11 mouse cellular contexts compared by ENCODE assay signal in genomic region chr10:81641566-81641965, GRCm38 (mm10). TPM values are rescaled to one million over a fixed set of nuclear protein-coding genes. Genes with fewer than 3 reads are reported as not detected.
DNase-seq lines count a peak whose midpoint lies in the region; ATAC-seq lines count a peak whose summit lies in the region.
"Had no signal": no experiment of that assay in that cellular context is flagged by ENCODE, and none has a peak within 500 bp of the region (broad histone marks: within the 10 kb centered on the region; RNA-seq: fewer than 3 reads in every experiment).

No protein-coding gene starts in this region.

- H3K9ac ChIP-seq in forebrain, embryonic 11.5 days (ENCODE audit: low read length): no peak overlapping the region
- H3K9ac ChIP-seq in hindbrain, embryonic 15.5 days: no peak overlapping the region
- H3K9ac ChIP-seq in neural tube, embryonic 14.5 days (replicated peaks; ENCODE audit: low read depth, low read length): peak overlapping the region; percentile 18; the same call in 1 of the 2 replicates
- H3K9ac ChIP-seq: lung, embryonic 14.5 days had no signal

- H3K27ac ChIP-seq in forebrain, embryonic 11.5 days (ENCODE audit: low read depth, low read length): no peak overlapping the region
- no peak overlapping the region for H3K27ac ChIP-seq in forebrain, embryonic 10.5 days
- no peak overlapping the region for H3K27ac ChIP-seq in hindbrain, embryonic 15.5 days (replicated peaks)
- no peak overlapping the region for H3K27ac ChIP-seq in hindbrain, embryonic 10.5 days
- H3K27ac ChIP-seq in neural tube, embryonic 14.5 days (ENCODE audit: low read depth, low read length): no peak overlapping the region

- H3K4me3 ChIP-seq in forebrain, embryonic 11.5 days (ENCODE audit: low read depth, low read length): no peak overlapping the region
- no peak overlapping the region for H3K4me3 ChIP-seq in forebrain, embryonic 10.5 days
- no peak overlapping the region for H3K4me3 ChIP-seq in hindbrain, embryonic 15.5 days
- H3K4me3 ChIP-seq in hindbrain, embryonic 10.5 days: no peak overlapping the region; the same call in 1 of the 2 replicates
- H3K4me3 ChIP-seq in neural tube, embryonic 14.5 days (ENCODE audit: low read depth, low read length): no peak overlapping the region

- no peaks in the 10 kb centered on the region for H3K9me3 ChIP-seq in forebrain, embryonic 11.5 days (ENCODE audit: control insufficient read depth, low read length)
- H3K9me3 ChIP-seq in forebrain, embryonic 10.5 days: no peaks in the 10 kb centered on the region
- no peaks in the 10 kb centered on the region for H3K9me3 ChIP-seq in hindbrain, embryonic 15.5 days
- no peaks in the 10 kb centered on the region for H3K9me3 ChIP-seq in hindbrain, embryonic 10.5 days
- no peaks in the 10 kb centered on the region for H3K9me3 ChIP-seq in neural tube, embryonic 14.5 days (ENCODE audit: control insufficient read depth, low read length)

- peaks cover 8% of the 10 kb centered on the region for H3K4me1 ChIP-seq in forebrain, embryonic 11.5 days (replicated peaks; ENCODE audit: control insufficient read depth, insufficient read depth, low read length)
- peaks cover 38% of the 10 kb centered on the region for H3K4me1 ChIP-seq in forebrain, embryonic 10.5 days
- H3K4me1 ChIP-seq in hindbrain, embryonic 15.5 days (replicated peaks): peaks cover 30% of the 10 kb centered on the region
- H3K4me1 ChIP-seq in hindbrain, embryonic 10.5 days (replicated peaks): peaks cover 31% of the 10 kb centered on the region
- H3K4me1 ChIP-seq in neural tube, embryonic 14.5 days (ENCODE audit: control insufficient read depth, insufficient read depth, low read length): peaks cover 19% of the 10 kb centered on the region

- no peak overlapping the region for H3K4me2 ChIP-seq in forebrain, embryonic 11.5 days (ENCODE audit: low read depth, low read length, severe bottlenecking)
- H3K4me2 ChIP-seq in hindbrain, embryonic 15.5 days: peak overlapping the region; percentile 91
- H3K4me2 ChIP-seq in neural tube, embryonic 14.5 days (ENCODE audit: low read depth, low read length): peak overlapping the region; percentile 74; the same call in 1 of the 2 replicates

- no peaks in the 10 kb centered on the region for H3K27me3 ChIP-seq in forebrain, embryonic 11.5 days (ENCODE audit: control insufficient read depth, insufficient read depth, low read length)
- H3K27me3 ChIP-seq in forebrain, embryonic 10.5 days (ENCODE audit: poor library complexity, severe bottlenecking): 0 out of 2 replicates have a peak, but pooled peaks cover 10% of the 10 kb centered on the region
- H3K27me3 ChIP-seq in hindbrain, embryonic 15.5 days: 0 out of 2 replicates have a peak, but pooled peaks cover 3% of the 10 kb centered on the region
- H3K27me3 ChIP-seq in hindbrain, embryonic 10.5 days (ENCODE audit: insufficient read depth, poor library complexity, severe bottlenecking): peaks cover 10% of the 10 kb centered on the region; the same call in 1 of the 2 replicates
- H3K27me3 ChIP-seq in neural tube, embryonic 14.5 days (ENCODE audit: control insufficient read depth, insufficient read depth, low read length): no peaks in the 10 kb centered on the region

- no peaks in the 10 kb centered on the region for H3K36me3 ChIP-seq in forebrain, embryonic 11.5 days (ENCODE audit: control insufficient read depth, insufficient read depth, low read length)
- no peaks in the 10 kb centered on the region for H3K36me3 ChIP-seq in forebrain, embryonic 10.5 days (replicated peaks)
- H3K36me3 ChIP-seq in hindbrain, embryonic 15.5 days: no peaks in the 10 kb centered on the region
- no peaks in the 10 kb centered on the region for H3K36me3 ChIP-seq in hindbrain, embryonic 10.5 days
- H3K36me3 ChIP-seq in neural tube, embryonic 14.5 days (ENCODE audit: control insufficient read depth, insufficient read depth, low read length): no peaks in the 10 kb centered on the region

- WGBS in forebrain, embryonic 11.5 days: 90% methylated on average over 2 of the region's 2 CpGs
- WGBS in forebrain, embryonic 10.5 days: 93% methylated on average over 2 of the region's 2 CpGs
- 94% methylated on average over 2 of the region's 2 CpGs for WGBS in hindbrain, embryonic 15.5 days
- 91% methylated on average over 2 of the region's 2 CpGs for WGBS in hindbrain, embryonic 10.5 days
- 95% methylated on average over 2 of the region's 2 CpGs for WGBS in neural tube, embryonic 14.5 days

- DNase-seq in forebrain, embryonic 11.5 days (ENCODE audit: low spot score): peak; percentile 40
- no peak for DNase-seq in forebrain, embryonic 10.5 days (ENCODE audit: extremely low spot score, low spot score)
- no peak for DNase-seq in hindbrain, embryonic 10.5 days (ENCODE audit: low spot score)
- peak; percentile 16 for DNase-seq in urinary bladder, adult 2 months (ENCODE audit: low spot score)
- DNase-seq in urinary bladder, postnatal 25 days (ENCODE audit: low spot score): no peak
- DNase-seq in embryo, embryonic 11 days: no peak
- DNase-seq: adrenal gland, postnatal 25 days; thymus, postnatal 25 days had no signal

- ATAC-seq in forebrain, embryonic 11.5 days (replicated peaks; ENCODE audit: low FRiP score): no peak
- no peak for ATAC-seq in hindbrain, embryonic 15.5 days (ENCODE audit: low FRiP score, low read depth)
- no peak for ATAC-seq in neural tube, embryonic 14.5 days (ENCODE audit: low read depth)

RNA-seq across cellular contexts. Expression of gene Gm10778, which starts 7.3 kb away (rescaled TPM):
- polyA plus RNA-seq in forebrain, embryonic 11.5 days (2014; fragmentation: Nextera tagmentation; extraction: Ambion mirVana): 5.0 and 5.2 TPM in 2 replicates
- polyA plus RNA-seq in forebrain, embryonic 10.5 days (2016; fragmentation: Nextera tagmentation; extraction: Ambion mirVana): 4.5 and 6.1 TPM in 2 replicates
- polyA plus RNA-seq in hindbrain, embryonic 15.5 days (2015; fragmentation: Nextera tagmentation; extraction: Ambion mirVana): 5.4 and 6.5 TPM in 2 replicates
- 3.6 and 5.7 TPM in 2 replicates for polyA plus RNA-seq in hindbrain, embryonic 10.5 days (2016; fragmentation: Nextera tagmentation; extraction: Ambion mirVana)
- polyA plus RNA-seq in urinary bladder, adult 2 months (2012; rRNA removed): 3.0 and 3.1 TPM in 2 replicates
- polyA plus RNA-seq in neural tube, embryonic 14.5 days (2014; fragmentation: Nextera tagmentation; extraction: Ambion mirVana): 7.4 and 8.7 TPM in 2 replicates

RNA-seq across cellular contexts. Expression of gene Ankrd24, which starts 13.2 kb away (rescaled TPM):
- 3.9 and 4.1 TPM in 2 replicates for polyA plus RNA-seq in forebrain, embryonic 11.5 days (2014; fragmentation: Nextera tagmentation; extraction: Ambion mirVana)
- 4.8 and 5.8 TPM in 2 replicates for polyA plus RNA-seq in forebrain, embryonic 10.5 days (2016; fragmentation: Nextera tagmentation; extraction: Ambion mirVana)
- polyA plus RNA-seq in hindbrain, embryonic 15.5 days (2015; fragmentation: Nextera tagmentation; extraction: Ambion mirVana): 19.4 and 23.6 TPM in 2 replicates
- polyA plus RNA-seq in hindbrain, embryonic 10.5 days (2016; fragmentation: Nextera tagmentation; extraction: Ambion mirVana): 6.8 and 7.5 TPM in 2 replicates
- 31.0 and 37.3 TPM in 2 replicates for polyA plus RNA-seq in urinary bladder, adult 2 months (2012; rRNA removed)
- 10.1 and 16.1 TPM in 2 replicates for polyA plus RNA-seq in neural tube, embryonic 14.5 days (2014; fragmentation: Nextera tagmentation; extraction: Ambion mirVana)

RNA-seq across cellular contexts. Expression of gene Sirt6, which starts 14.0 kb away (rescaled TPM):
- 45.0 and 45.5 TPM in 2 replicates for polyA plus RNA-seq in forebrain, embryonic 11.5 days (2014; fragmentation: Nextera tagmentation; extraction: Ambion mirVana)
- 52.5 and 55.1 TPM in 2 replicates for polyA plus RNA-seq in forebrain, embryonic 10.5 days (2016; fragmentation: Nextera tagmentation; extraction: Ambion mirVana)
- polyA plus RNA-seq in hindbrain, embryonic 15.5 days (2015; fragmentation: Nextera tagmentation; extraction: Ambion mirVana): 49.0 and 49.1 TPM in 2 replicates
- 52.5 and 57.3 TPM in 2 replicates for polyA plus RNA-seq in hindbrain, embryonic 10.5 days (2016; fragmentation: Nextera tagmentation; extraction: Ambion mirVana)
- polyA plus RNA-seq in urinary bladder, adult 2 months (2012; rRNA removed): 21.3 and 21.5 TPM in 2 replicates
- 48.9 and 53.6 TPM in 2 replicates for polyA plus RNA-seq in neural tube, embryonic 14.5 days (2014; fragmentation: Nextera tagmentation; extraction: Ambion mirVana)

RNA-seq across cellular contexts. Expression of gene BC025920, which starts 35.5 kb away (rescaled TPM):
- polyA plus RNA-seq in forebrain, embryonic 11.5 days (2014; fragmentation: Nextera tagmentation; extraction: Ambion mirVana): 1.6 and 2.1 TPM in 2 replicates
- polyA plus RNA-seq in forebrain, embryonic 10.5 days (2016; fragmentation: Nextera tagmentation; extraction: Ambion mirVana): 1.6 and 2.1 TPM in 2 replicates
- polyA plus RNA-seq in hindbrain, embryonic 15.5 days (2015; fragmentation: Nextera tagmentation; extraction: Ambion mirVana): 1.7 and 2.1 TPM in 2 replicates
- 1.3 and 2.1 TPM in 2 replicates for polyA plus RNA-seq in hindbrain, embryonic 10.5 days (2016; fragmentation: Nextera tagmentation; extraction: Ambion mirVana)
- polyA plus RNA-seq in urinary bladder, adult 2 months (2012; rRNA removed): 2.2 and 2.3 TPM in 2 replicates
- 1.0 and 1.9 TPM in 2 replicates for polyA plus RNA-seq in neural tube, embryonic 14.5 days (2014; fragmentation: Nextera tagmentation; extraction: Ambion mirVana)

RNA-seq across cellular contexts. Expression of gene Tle6, which starts 40.7 kb away (rescaled TPM):
- polyA plus RNA-seq in forebrain, embryonic 11.5 days (2014; fragmentation: Nextera tagmentation; extraction: Ambion mirVana): 3.9 and 7.7 TPM in 2 replicates
- polyA plus RNA-seq in forebrain, embryonic 10.5 days (2016; fragmentation: Nextera tagmentation; extraction: Ambion mirVana): 2.8 and 3.1 TPM in 2 replicates
- 8.7 and 9.8 TPM in 2 replicates for polyA plus RNA-seq in hindbrain, embryonic 15.5 days (2015; fragmentation: Nextera tagmentation; extraction: Ambion mirVana)
- polyA plus RNA-seq in hindbrain, embryonic 10.5 days (2016; fragmentation: Nextera tagmentation; extraction: Ambion mirVana): 6.9 and 7.1 TPM in 2 replicates
- 38.1 and 47.5 TPM in 2 replicates for polyA plus RNA-seq in urinary bladder, adult 2 months (2012; rRNA removed)
- 5.0 and 6.6 TPM in 2 replicates for polyA plus RNA-seq in neural tube, embryonic 14.5 days (2014; fragmentation: Nextera tagmentation; extraction: Ambion mirVana)

Comparison
In these comparisons a context has a peak if more than half of its experiments do, and no peak if none do; other contexts are left out.
1. DNase-seq: peak in forebrain, embryonic 11.5 days (single experiment) and urinary bladder, adult 2 months (single experiment); none in forebrain, embryonic 10.5 days (single experiment), hindbrain, embryonic 10.5 days (single experiment), urinary bladder, postnatal 25 days (single experiment) and embryo, embryonic 11 days (single experiment).